Mouse (Mus musculus) embryonic fibroblast, embryonic 13.5 days (primary cell): ENCODE measurements at regions not wholly inside any gene's neighbourhood (a gene's known extent, or its start where the extent isn't known, plus 50 kb on each side); places are given as distances from the start of the nearest gene placed in this dataset.

Experiments used
- CTCF ChIP-seq: IDR thresholded peaks from 2 replicates; pipeline ENCODE4 v1.5.1; 2011; ENCODE audit warnings: mild to moderate bottlenecking, control low read depth, low read length, moderate library complexity, borderline replicate concordance; ENCODE audit not compliant: insufficient read depth
- POLR2A ChIP-seq: IDR thresholded peaks from 2 replicates; pipeline ENCODE4 v1.6.1; 2011; ENCODE audit warnings: low read depth, mild to moderate bottlenecking, control low read depth, low read length, moderate library complexity

DNA sequence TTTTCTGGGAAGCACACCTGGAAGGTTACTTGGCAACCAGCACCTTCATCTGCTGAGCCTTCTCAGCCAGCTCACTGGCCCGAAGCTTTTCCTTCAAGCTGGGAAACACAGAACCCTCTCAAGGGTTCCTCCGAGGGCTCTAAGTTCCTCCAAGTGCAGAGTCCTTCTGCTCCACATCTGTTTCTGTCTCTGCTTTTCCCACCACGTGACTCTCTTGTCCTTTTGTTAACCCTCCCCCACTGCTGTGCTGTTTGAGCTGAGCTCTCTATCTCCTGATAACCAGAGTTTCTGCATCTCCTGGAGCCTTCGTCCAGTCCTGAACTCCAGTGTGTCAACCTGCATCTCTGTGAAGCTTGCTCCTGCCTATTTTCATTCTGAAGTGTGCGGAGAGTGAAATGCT, 183.5 kb upstream of the Fbxo11 start:
- TF ChIP-seq CTCF (no peak), POLR2A (no peak)
